Mouse (Mus musculus): ENCODE results near the gene Itga4.

DNA sequence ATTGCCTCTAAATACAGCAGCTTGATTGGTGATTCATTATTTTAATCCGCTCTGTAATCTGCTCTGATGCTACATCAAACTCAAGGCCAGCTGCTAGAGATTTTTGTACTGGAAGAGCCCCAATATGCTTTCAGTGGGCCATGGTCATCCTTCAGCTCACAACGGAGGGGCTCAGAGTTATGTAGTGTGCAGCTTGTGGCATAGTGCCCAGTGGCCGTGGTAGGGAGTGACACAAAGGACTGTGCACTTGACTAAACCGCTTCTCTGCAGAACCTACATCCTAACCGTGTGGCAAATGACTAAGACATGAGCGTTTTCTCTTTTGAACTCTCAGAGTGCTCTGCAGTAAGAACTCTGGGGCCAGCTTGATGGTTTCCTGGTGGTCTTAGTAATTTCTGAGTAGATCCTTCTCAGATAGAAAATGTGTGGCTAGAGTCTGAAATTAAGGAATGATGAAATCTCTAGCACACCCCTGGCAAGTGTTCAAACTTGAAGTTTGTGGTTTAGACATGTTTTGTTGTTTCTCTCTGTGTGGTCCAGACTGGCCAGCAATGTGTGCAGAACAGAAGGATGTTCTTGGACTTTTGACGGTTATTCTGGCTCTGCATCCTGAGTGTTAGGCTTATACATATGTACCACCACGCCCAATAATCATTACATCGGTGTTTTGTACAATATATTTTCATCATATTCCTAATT is 61.1 kb downstream of the Itga4 start:
- TF ChIP-seq CTCF (IDR thresholded peaks at IDR 0.05; ENCODE audit: extremely low read depth, insufficient read depth, insufficient read length, insufficient replicate concordance) (no peak), POLR2A (IDR thresholded peaks at IDR 0.05; ENCODE audit: low read depth, low read length) (no peak)

Data from spleen, adult 2 months (tissue).